ENCODE assay signal across 18 mouse cellular contexts in the genomic region with DNA sequence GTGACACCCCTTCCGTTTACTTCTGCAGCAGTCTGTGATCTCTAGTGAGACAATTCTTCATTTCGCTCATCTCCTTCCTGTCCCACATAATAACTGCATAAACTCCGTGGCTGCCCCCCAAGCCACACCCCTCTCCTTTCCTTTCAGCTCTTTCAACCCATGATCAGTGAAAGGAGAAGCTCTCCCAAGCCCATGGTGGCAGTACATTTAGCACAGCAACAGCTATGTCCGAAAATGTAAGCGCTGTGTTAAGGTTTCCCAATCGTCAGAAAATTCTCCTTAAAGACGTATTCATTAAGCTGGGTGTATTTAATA. TPM values are rescaled to one million over a fixed set of nuclear protein-coding genes. Genes with fewer than 3 reads are reported as not detected.
DNase-seq lines count a peak whose midpoint lies in the region; ATAC-seq and TF ChIP-seq lines count a peak whose summit lies in the region.
"Had no signal": no experiment of that assay in that cellular context is flagged by ENCODE, and none has a peak within 500 bp of the region (broad histone marks: within the 10 kb centered on the region; RNA-seq: fewer than 3 reads in every experiment).

No protein-coding gene starts in this region.

- H3K4me3 ChIP-seq in spleen, adult 2 months (ENCODE audit: extremely low read depth, insufficient read depth, insufficient read length): no peak overlapping the region
- H3K4me3 ChIP-seq: forebrain, embryonic 13.5 days; heart, adult 2 months; layer of hippocampus, adult 2 months had no signal

- H3K27ac ChIP-seq in spleen, adult 2 months (ENCODE audit: insufficient read depth, low read length): peak overlapping the region; percentile 79
- H3K27ac ChIP-seq: forebrain, embryonic 13.5 days; heart, adult 2 months; layer of hippocampus, adult 2 months; limb, embryonic 12.5 days; liver, embryonic 14.5 days had no signal

- no peak for TF ChIP-seq POLR2A in spleen, adult 2 months (IDR thresholded peaks at IDR 0.05; ENCODE audit: low read depth, low read length)

- no peaks in the 10 kb centered on the region; the same call in 1 of the 2 replicates for H3K36me3 ChIP-seq in spleen, adult 2 months (ENCODE audit: control insufficient read depth, insufficient read depth, low read length)
- H3K36me3 ChIP-seq: limb, embryonic 12.5 days had no signal

- H3K4me1 ChIP-seq in spleen, adult 2 months (ENCODE audit: control insufficient read depth, insufficient read depth, insufficient read length): peaks cover 16% of the 10 kb centered on the region

- peak; percentile 27 to 51 for DNase-seq in spleen, adult 2 months (ENCODE audit: low read depth in 1 of 2, low spot score in 2 of 2)
- DNase-seq in spleen, postnatal 4 days (ENCODE audit: low spot score in 2 of 2): no peak
- DNase-seq in thymus, adult 18-20 months: peak; percentile 26 to 58
- no peak for DNase-seq in ovary, adult 18-20 months (ENCODE audit: low spot score)
- DNase-seq in gastrocnemius, postnatal 25 days: no peak
- DNase-seq: adrenal gland, postnatal 36 days; cerebellum, adult 9-11 months; embryo, embryonic 11 days; heart, adult 2 months; kidney, adult 9 months; right cerebral cortex, adult 18-20 months had no signal

- WGBS in spleen, adult 2 months: 25% methylated on average over 7 of the region's 7 CpGs

- no peaks in the 10 kb centered on the region for H3K27me3 ChIP-seq in spleen, adult 2 months (ENCODE audit: control insufficient read depth, insufficient read depth, low read length)

- TF ChIP-seq CTCF in spleen, adult 2 months (IDR thresholded peaks at IDR 0.05; ENCODE audit: extremely low read depth, insufficient read depth, insufficient read length, insufficient replicate concordance): no peak

- peak; percentile 75 for ATAC-seq in inflammation-experienced regulatory T-cells, adult 6 months
- no peak for ATAC-seq in cerebellum, adult (ENCODE audit: insufficient number of reproducible peaks, low FRiP score, low TSS enrichment)
- ATAC-seq: forebrain, embryonic 13.5 days; hindbrain, embryonic 16.5 days had no signal

RNA-seq across cellular contexts. Expression of a gene that starts 1.7 kb away (rescaled TPM):
- 10.1 and 19.0 TPM in 2 replicates for polyA plus RNA-seq in spleen, adult 2 months (2012; rRNA removed)
- polyA plus RNA-seq in inflammation-experienced regulatory T-cells, adult 6 months (2017; shearing (Covaris generic)): 10 to 100 TPM; 14.5 to 29.9 (median 27.1) TPM
- 1 to 10 TPM; 2.3 to 2.4 TPM for total RNA-seq in gastrocnemius, postnatal 25 days (2021)

Comparison
In these comparisons a context has a peak if more than half of its experiments do, and no peak if none do; other contexts are left out.
1. DNase-seq: peak in spleen, adult 2 months (2 of 2) and thymus, adult 18-20 months (2 of 2); none in spleen, postnatal 4 days (0 of 2), ovary, adult 18-20 months (single experiment) and gastrocnemius, postnatal 25 days (single experiment).